In genomic region chr15:65039216-65039615, GRCm38 (mm10) we compare ENCODE assay signal across 26 mouse cellular contexts. TPM values are rescaled to one million over a fixed set of nuclear protein-coding genes. Genes with fewer than 3 reads are reported as not detected.
"Had no signal": no experiment of that assay in that cellular context is flagged by ENCODE, and none has a peak within 500 bp of the region (broad histone marks: within the 10 kb centered on the region; RNA-seq: fewer than 3 reads in every experiment).

No protein-coding gene starts in this region.

RNA-seq across cellular contexts. Expression of gene Gm21961, which starts 24.5 kb away (rescaled TPM):
- total RNA-seq: layer of hippocampus, adult 8-10 months; layer of hippocampus, postnatal 10 days; layer of hippocampus, postnatal 36 days; left cerebral cortex, adult 2 months; left cerebral cortex, postnatal 10 days; left cerebral cortex, postnatal 36 days; liver, adult 2 months; monocyte, adult 5-6 weeks; neutrophil, adult 5-6 weeks had no signal
- polyA plus RNA-seq: intestine, embryonic 15.5 days; kidney, embryonic 15.5 days; limb, embryonic 11.5 days; limb, embryonic 14.5 days; liver, adult 2 months; liver, embryonic 13.5 days; liver, embryonic 16.5 days; lung, embryonic 14.5 days; lung, postnatal 0 days; midbrain, embryonic 10.5 days; midbrain, embryonic 13.5 days; midbrain, embryonic 16.5 days; myocyte; neural tube, embryonic 13.5 days; small intestine, adult 2 months; spleen, adult 2 months; stomach, embryonic 15.5 days; thymus, postnatal 0 days had no signal
